Mouse (Mus musculus) midbrain, embryonic 10.5 days (tissue): ENCODE results near the gene Acacb. TPM values are rescaled to one million over a fixed set of nuclear protein-coding genes. Genes with fewer than 3 reads are reported as not detected.

Experiments
- DNase-seq: peaks from one replicate; pipeline ENCODE4 v3.0.0-alpha.2; 2017; ENCODE audit warnings: low spot score
- H3K27ac ChIP-seq: fragments of 300-500 bp; sonication (generic); replicated peaks from 2 replicates; pipeline ENCODE4 v1.5.1; 2016; ENCODE audit warnings: mild to moderate bottlenecking
- H3K27me3 ChIP-seq: fragments of 300-500 bp; sonication (generic); 2 replicates; pipeline ENCODE4 v1.6.1; 2016; ENCODE audit warnings: low read depth, mild to moderate bottlenecking; ENCODE audit not compliant: poor library complexity, severe bottlenecking
- H3K36me3 ChIP-seq: fragments of 300-500 bp; sonication (generic); 2 replicates; pipeline ENCODE4 v1.6.1; 2016; ENCODE audit warnings: mild to moderate bottlenecking, moderate library complexity
- H3K4me1 ChIP-seq: fragments of 300-500 bp; sonication (generic); 2 replicates; pipeline ENCODE4 v1.6.1; 2016
- H3K4me3 ChIP-seq: fragments of 300-500 bp; sonication (generic); 2 replicates; pipeline ENCODE4 v1.5.1; 2016; ENCODE audit warnings: mild to moderate bottlenecking, moderate library complexity
- H3K9me3 ChIP-seq: fragments of 300-500 bp; sonication (generic); replicated peaks from 2 replicates; pipeline ENCODE4 v1.6.1; 2016; ENCODE audit warnings: mild to moderate bottlenecking
- WGBS: fragments of 180-500 bp; shearing (Covaris S2); methylation state at CpG from one replicate; pipeline ENCODE4 v1.1.7; 2016; 5-methylcytosine and 5-hydroxymethylcytosine counted together
- polyA plus RNA-seq: library from polyadenylated mRNA; unstranded; fragments of >200 nt; fragmentation: Nextera tagmentation; extraction: Ambion mirVana; gene quantifications from 2 replicates; pipeline ENCODE4 v1.2.1, GENCODE M21; 2016

Acacb gene
- polyA plus RNA-seq, 1 experiment from 2014 or later, result 2.6 TPM

GRCm38 (mm10) chr5:114127374-114128349 lies 18.7 kb upstream of the Acacb start, which contains the start of gene Alkbh2:
Gene Alkbh2, minus strand, starts transcription at chr5:114128218.
- Histone ChIP-seq H3K27ac (peak within 1 kb of the TSS; percentile 92), H3K36me3 (peaks cover 42% of the 10 kb centered on the region), H3K9me3 (no peaks in the 10 kb centered on the region), H3K4me3 (peak within 1 kb of the TSS; percentile 76), H3K27me3 (no peaks in the 10 kb centered on the region), H3K4me1 (peaks cover 50% of the 10 kb centered on the region)
- peak; percentile 91 for DNase-seq
- WGBS, result under 1% methylated on average over 69 of the region's 69 CpGs

- WGBS, result 79% methylated on average over 15 of the region's 15 CpGs
- Histone ChIP-seq H3K4me1 (peaks cover 65% of the 10 kb centered on the region), H3K36me3 (peaks cover 40% of the 10 kb centered on the region), H3K4me3 (peak overlapping the region; percentile 91), H3K27me3 (no peaks in the 10 kb centered on the region), H3K9me3 (no peaks in the 10 kb centered on the region), H3K27ac (peak overlapping the region; percentile 89; the same call in 1 of the 2 replicates)
- no peak for DNase-seq
Observed at GRCm38 (mm10) chr5:114129550-114130210, 16.7 kb upstream of the Acacb start.

GRCm38 (mm10) chr5:114130211-114130605 lies 16.1 kb upstream of the Acacb start, which contains the start of gene Ung:
Gene Ung, plus strand, starts transcription at chr5:114130386.
- no peaks in the 10 kb centered on the region for H3K9me3 ChIP-seq
- peak within 1 kb of the TSS; percentile 89 for H3K27ac ChIP-seq
- DNase-seq, result peak; percentile 69
- H3K4me3 ChIP-seq, result peak within 1 kb of the TSS; percentile 91
- peaks cover 65% of the 10 kb centered on the region for H3K4me1 ChIP-seq
- WGBS, result under 1% methylated on average over 29 of the region's 29 CpGs
- H3K27me3 ChIP-seq, result no peaks in the 10 kb centered on the region
- H3K36me3 ChIP-seq, result peaks cover 39% of the 10 kb centered on the region

- Histone ChIP-seq H3K36me3 (peaks cover 39% of the 10 kb centered on the region), H3K27me3 (no peaks in the 10 kb centered on the region), H3K4me3 (peak overlapping the region; percentile 91), H3K9me3 (no peaks in the 10 kb centered on the region), H3K4me1 (peaks cover 65% of the 10 kb centered on the region), H3K27ac (peak overlapping the region; percentile 89)
- peak; percentile 95 for DNase-seq
- under 1% methylated on average over 87 of the region's 87 CpGs for WGBS
Observed at GRCm38 (mm10) chr5:114130698-114131520, 15.4 kb upstream of the Acacb start.

- Histone ChIP-seq H3K27ac (peak overlapping the region; percentile 89), H3K4me1 (peaks cover 62% of the 10 kb centered on the region), H3K27me3 (no peaks in the 10 kb centered on the region), H3K9me3 (no peaks in the 10 kb centered on the region), H3K4me3 (peak overlapping the region; percentile 91), H3K36me3 (peaks cover 40% of the 10 kb centered on the region)
- 3% methylated on average over 15 of the region's 15 CpGs for WGBS
- DNase-seq, result no peak
Observed at GRCm38 (mm10) chr5:114131521-114131840, 14.9 kb upstream of the Acacb start.

GRCm38 (mm10) chr5:114132841-114133240 lies 13.5 kb upstream of the Acacb start:
- H3K4me3 ChIP-seq, result peak overlapping the region; percentile 91
- peaks cover 49% of the 10 kb centered on the region for H3K4me1 ChIP-seq
- no peak overlapping the region for H3K27ac ChIP-seq
- H3K9me3 ChIP-seq, result no peaks in the 10 kb centered on the region
- H3K27me3 ChIP-seq, result no peaks in the 10 kb centered on the region
- WGBS, result 81% methylated on average over 6 of the region's 6 CpGs
- H3K36me3 ChIP-seq, result peaks cover 53% of the 10 kb centered on the region
- no peak for DNase-seq

- peak; percentile 27 for DNase-seq
- Histone ChIP-seq H3K4me1 (peaks cover 53% of the 10 kb centered on the region), H3K9me3 (no peaks in the 10 kb centered on the region), H3K4me3 (no peak overlapping the region), H3K36me3 (peaks cover 66% of the 10 kb centered on the region), H3K27me3 (no peaks in the 10 kb centered on the region), H3K27ac (no peak overlapping the region)
- WGBS, result 67% methylated on average over 6 of the region's 6 CpGs
Observed at GRCm38 (mm10) chr5:114134091-114134534, 12.2 kb upstream of the Acacb start.

GRCm38 (mm10) chr5:114135516-114135915 lies 10.8 kb upstream of the Acacb start:
- WGBS, result 90% methylated on average over 10 of the region's 10 CpGs
- Histone ChIP-seq H3K4me3 (no peak overlapping the region), H3K9me3 (no peaks in the 10 kb centered on the region), H3K27me3 (no peaks in the 10 kb centered on the region), H3K4me1 (peaks cover 48% of the 10 kb centered on the region), H3K27ac (no peak overlapping the region), H3K36me3 (peaks cover 80% of the 10 kb centered on the region)
- no peak for DNase-seq

GRCm38 (mm10) chr5:114137481-114138276 lies 8.7 kb upstream of the Acacb start:
- no peak overlapping the region for H3K4me3 ChIP-seq
- 95% methylated on average over 15 of the region's 15 CpGs for WGBS
- no peaks in the 10 kb centered on the region for H3K27me3 ChIP-seq
- DNase-seq, result no peak
- H3K4me1 ChIP-seq, result peaks cover 30% of the 10 kb centered on the region
- H3K9me3 ChIP-seq, result no peaks in the 10 kb centered on the region
- peaks cover 78% of the 10 kb centered on the region for H3K36me3 ChIP-seq
- H3K27ac ChIP-seq, result no peak overlapping the region

- H3K4me3 ChIP-seq, result no peak overlapping the region
- DNase-seq, result no peak
- peaks cover 23% of the 10 kb centered on the region for H3K4me1 ChIP-seq
- H3K9me3 ChIP-seq, result no peaks in the 10 kb centered on the region
- no peaks in the 10 kb centered on the region for H3K27me3 ChIP-seq
- WGBS, result 89% methylated on average over 21 of the region's 21 CpGs
- peak overlapping the region; percentile 10; the same call in 1 of the 2 replicates for H3K27ac ChIP-seq
- peaks cover 71% of the 10 kb centered on the region for H3K36me3 ChIP-seq
Observed at GRCm38 (mm10) chr5:114138277-114139164, 7.8 kb upstream of the Acacb start.

- Histone ChIP-seq H3K4me1 (peaks cover 24% of the 10 kb centered on the region), H3K36me3 (peaks cover 65% of the 10 kb centered on the region), H3K9me3 (no peaks in the 10 kb centered on the region), H3K27ac (no peak overlapping the region), H3K27me3 (no peaks in the 10 kb centered on the region), H3K4me3 (no peak overlapping the region)
- WGBS, result 68% methylated on average over 9 of the region's 9 CpGs
- DNase-seq, result peak; percentile 24
Observed at GRCm38 (mm10) chr5:114139175-114139574, 7.2 kb upstream of the Acacb start.
